Mouse (Mus musculus): ENCODE data around the gene Cep131. TPM values are rescaled to one million over a fixed set of nuclear protein-coding genes. Genes with fewer than 3 reads are reported as not detected.

Gene Cep131
- total and polyA plus RNA-seq, 3 experiments: 7.9 to 26.2 (median 10.4) TPM

DNA sequence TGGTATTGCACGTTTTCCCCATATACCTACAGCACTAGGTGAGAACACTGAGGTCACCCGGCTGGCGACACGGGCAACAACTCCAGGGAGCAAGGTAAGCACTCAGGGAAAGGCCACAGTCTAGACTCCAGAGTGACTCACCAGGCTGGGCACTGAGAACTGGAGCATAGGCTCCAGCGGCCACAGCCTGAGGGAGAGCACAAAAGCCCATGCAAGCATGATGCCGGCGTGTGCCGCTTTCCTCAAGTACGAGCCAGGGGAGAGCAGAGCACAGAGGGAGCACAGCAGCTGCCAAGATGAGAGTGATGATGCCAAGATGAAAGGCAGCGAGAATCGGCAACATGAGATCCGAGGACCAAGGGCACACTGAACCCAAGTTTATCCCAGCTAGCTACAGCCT lies 35.5 kb upstream of the Cep131 start:
- Histone ChIP-seq H3K36me3 (replicated peaks) (peaks cover 98% of the 10 kb centered on the region), H3K4me1 (ENCODE audit: insufficient read depth, low read depth, low read length) (peaks cover 12% of the 10 kb centered on the region), H3K9me3 (replicated peaks) (no peaks in the 10 kb centered on the region), H3K4me3 (ENCODE audit: low read depth, low read length) (no peak overlapping the region), H3K27me3 (ENCODE audit: insufficient read depth, low read length) (no peaks in the 10 kb centered on the region)
- ATAC-seq (ENCODE audit: extremely low read depth, insufficient number of reproducible peaks, low FRiP score, poor library complexity, severe bottlenecking) (no peak), DNase-seq (ENCODE audit: low spot score) (no peak)
- TF ChIP-seq GATA1 (IDR thresholded peaks at IDR 0.05; ENCODE audit: borderline replicate concordance, low read length): no peak
- TF ChIP-seq TAL1 (conservative IDR thresholded peaks at IDR 0.05; ENCODE audit: low read depth, low read length): no peak
- no peak for TF ChIP-seq GATA2 (IDR thresholded peaks at IDR 0.05; ENCODE audit: borderline replicate concordance, low read depth, low read length)
- TF ChIP-seq POLR2AphosphoS5 (IDR thresholded peaks at IDR 0.05; ENCODE audit: insufficient replicate concordance, low read depth, low read length): no peak

- no peak for TF ChIP-seq TAL1 (conservative IDR thresholded peaks at IDR 0.05; ENCODE audit: low read depth, low read length)
- peak; percentile 31; the same call in 1 of the 2 replicates for TF ChIP-seq CTCF (IDR thresholded peaks at IDR 0.05; ENCODE audit: low read depth, low read length)
- no peak for TF ChIP-seq GATA2 (IDR thresholded peaks at IDR 0.05; ENCODE audit: borderline replicate concordance, low read depth, low read length)
- no peak for TF ChIP-seq GATA1 (IDR thresholded peaks at IDR 0.05; ENCODE audit: borderline replicate concordance, low read length)
- peaks cover 99% of the 10 kb centered on the region for H3K36me3 ChIP-seq (replicated peaks)
- H3K4me3 ChIP-seq (ENCODE audit: low read depth, low read length): no peak overlapping the region
- no peak for ATAC-seq (ENCODE audit: extremely low read depth, insufficient number of reproducible peaks, low FRiP score, poor library complexity, severe bottlenecking)
- DNase-seq (ENCODE audit: low spot score): no peak
- H3K27me3 ChIP-seq (ENCODE audit: insufficient read depth, low read length): no peaks in the 10 kb centered on the region
- H3K9me3 ChIP-seq (replicated peaks): no peaks in the 10 kb centered on the region
- H3K4me1 ChIP-seq (ENCODE audit: insufficient read depth, low read depth, low read length): peaks cover 9% of the 10 kb centered on the region
Observed at GRCm38 (mm10) chr11:120120642-120121420, 34.2 kb upstream of the Cep131 start.

DNA sequence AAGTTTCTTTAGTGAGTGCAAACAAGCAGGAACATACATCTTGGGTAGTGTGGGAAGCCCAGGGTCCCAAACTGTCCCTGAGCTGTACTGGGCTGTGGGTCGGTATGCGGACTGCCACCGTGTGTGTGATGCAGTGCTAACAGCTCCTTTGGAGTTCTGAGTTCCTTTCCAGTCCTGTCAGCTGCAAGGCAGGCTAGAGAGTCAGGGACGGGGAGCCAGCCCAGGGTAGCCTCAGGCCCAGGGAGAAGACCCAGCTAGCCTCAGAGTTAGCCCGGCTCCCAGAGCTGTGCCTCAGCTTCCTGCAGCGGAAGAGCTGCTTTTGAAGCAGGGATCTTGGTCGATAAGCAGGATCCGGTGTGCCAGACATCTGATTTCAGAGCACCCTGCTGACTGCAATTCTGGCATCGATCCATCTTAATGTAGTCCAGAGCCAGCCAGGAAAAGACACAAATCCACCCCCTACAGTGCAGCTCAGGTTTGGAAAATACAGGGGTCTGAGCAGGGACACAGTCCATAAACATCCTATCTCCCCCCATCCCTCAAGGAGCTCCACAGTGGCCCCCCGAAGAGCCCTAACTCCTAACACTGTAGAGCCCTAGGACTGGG lies 33.4 kb upstream of the Cep131 start:
- no peaks in the 10 kb centered on the region for H3K27me3 ChIP-seq (ENCODE audit: insufficient read depth, low read length)
- H3K4me1 ChIP-seq (ENCODE audit: insufficient read depth, low read depth, low read length): peaks cover 9% of the 10 kb centered on the region
- no peak for DNase-seq (ENCODE audit: low spot score)
- H3K4me3 ChIP-seq (ENCODE audit: low read depth, low read length): no peak overlapping the region
- peaks cover 100% of the 10 kb centered on the region for H3K36me3 ChIP-seq (replicated peaks)
- ATAC-seq (ENCODE audit: extremely low read depth, insufficient number of reproducible peaks, low FRiP score, poor library complexity, severe bottlenecking): no peak
- TF ChIP-seq GATA1 (IDR thresholded peaks at IDR 0.05; ENCODE audit: borderline replicate concordance, low read length): no peak
- TF ChIP-seq GATA2 (IDR thresholded peaks at IDR 0.05; ENCODE audit: borderline replicate concordance, low read depth, low read length): no peak
- TF ChIP-seq CTCF (IDR thresholded peaks at IDR 0.05; ENCODE audit: low read depth, low read length): no peak
- TF ChIP-seq TAL1 (conservative IDR thresholded peaks at IDR 0.05; ENCODE audit: low read depth, low read length): no peak
- no peak for TF ChIP-seq POLR2AphosphoS5 (IDR thresholded peaks at IDR 0.05; ENCODE audit: insufficient replicate concordance, low read depth, low read length)
- no peaks in the 10 kb centered on the region for H3K9me3 ChIP-seq (replicated peaks)

GRCm38 (mm10) chr11:120119108-120119507 lies 32.5 kb upstream of the Cep131 start:
- Histone ChIP-seq H3K9me3 (replicated peaks) (no peaks in the 10 kb centered on the region), H3K27me3 (ENCODE audit: insufficient read depth, low read length) (no peaks in the 10 kb centered on the region), H3K4me3 (ENCODE audit: low read depth, low read length) (no peak overlapping the region), H3K36me3 (replicated peaks) (peaks cover 100% of the 10 kb centered on the region), H3K4me1 (ENCODE audit: insufficient read depth, low read depth, low read length) (peaks cover 14% of the 10 kb centered on the region)
- ATAC-seq (ENCODE audit: extremely low read depth, insufficient number of reproducible peaks, low FRiP score, poor library complexity, severe bottlenecking) (no peak), DNase-seq (ENCODE audit: low spot score) (no peak)
- TF ChIP-seq TAL1 (conservative IDR thresholded peaks at IDR 0.05; ENCODE audit: low read depth, low read length) (no peak), POLR2AphosphoS5 (IDR thresholded peaks at IDR 0.05; ENCODE audit: insufficient replicate concordance, low read depth, low read length) (no peak), GATA2 (IDR thresholded peaks at IDR 0.05; ENCODE audit: borderline replicate concordance, low read depth, low read length) (no peak), GATA1 (IDR thresholded peaks at IDR 0.05; ENCODE audit: borderline replicate concordance, low read length) (no peak), CTCF (IDR thresholded peaks at IDR 0.05; ENCODE audit: low read depth, low read length) (no peak)

DNA sequence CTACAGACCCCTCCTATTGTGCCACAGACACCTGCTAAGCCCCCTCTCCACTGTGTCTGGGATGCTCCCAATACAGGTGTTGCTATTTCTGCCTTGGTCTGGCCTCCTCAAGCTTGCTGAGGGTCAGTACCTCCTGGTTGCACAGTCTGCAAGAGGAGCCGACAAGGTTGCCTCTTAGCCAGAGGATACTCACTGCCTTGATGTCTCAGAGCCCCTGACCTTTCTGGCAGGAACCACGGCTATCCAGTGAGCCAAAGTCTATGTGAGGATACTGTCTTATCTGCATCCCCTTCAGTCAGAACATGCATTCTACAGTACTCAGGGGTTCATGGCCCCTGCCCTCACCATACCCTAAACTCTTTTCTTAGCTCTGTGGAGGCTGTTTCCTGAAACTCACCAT lies 31.0 kb upstream of the Cep131 start:
- peaks cover 14% of the 10 kb centered on the region for H3K4me1 ChIP-seq (ENCODE audit: insufficient read depth, low read depth, low read length)
- ATAC-seq (ENCODE audit: extremely low read depth, insufficient number of reproducible peaks, low FRiP score, poor library complexity, severe bottlenecking) (no peak), DNase-seq (ENCODE audit: low spot score) (no peak)
- no peak for TF ChIP-seq GATA2 (IDR thresholded peaks at IDR 0.05; ENCODE audit: borderline replicate concordance, low read depth, low read length)
- TF ChIP-seq GATA1 (IDR thresholded peaks at IDR 0.05; ENCODE audit: borderline replicate concordance, low read length): no peak
- TF ChIP-seq CTCF (IDR thresholded peaks at IDR 0.05; ENCODE audit: low read depth, low read length): no peak
- TF ChIP-seq TAL1 (conservative IDR thresholded peaks at IDR 0.05; ENCODE audit: low read depth, low read length): no peak
- TF ChIP-seq POLR2AphosphoS5 (IDR thresholded peaks at IDR 0.05; ENCODE audit: insufficient replicate concordance, low read depth, low read length): no peak
- H3K9me3 ChIP-seq (replicated peaks): no peaks in the 10 kb centered on the region
- H3K4me3 ChIP-seq (ENCODE audit: low read depth, low read length): no peak overlapping the region
- H3K27me3 ChIP-seq (ENCODE audit: insufficient read depth, low read length): no peaks in the 10 kb centered on the region
- H3K36me3 ChIP-seq (replicated peaks): peaks cover 100% of the 10 kb centered on the region

GRCm38 (mm10) chr11:120114488-120115215 lies 28.0 kb upstream of the Cep131 start:
- TF ChIP-seq GATA2 (IDR thresholded peaks at IDR 0.05; ENCODE audit: borderline replicate concordance, low read depth, low read length) (no peak), GATA1 (IDR thresholded peaks at IDR 0.05; ENCODE audit: borderline replicate concordance, low read length) (no peak), CTCF (IDR thresholded peaks at IDR 0.05; ENCODE audit: low read depth, low read length) (no peak), POLR2AphosphoS5 (IDR thresholded peaks at IDR 0.05; ENCODE audit: insufficient replicate concordance, low read depth, low read length) (no peak; the same call in 1 of the 2 replicates), TAL1 (conservative IDR thresholded peaks at IDR 0.05; ENCODE audit: low read depth, low read length) (no peak)
- peaks cover 100% of the 10 kb centered on the region for H3K36me3 ChIP-seq (replicated peaks)

More at GRCm38 (mm10) chr11:120114488-120115215, 28.0 kb upstream of the Cep131 start:
- Histone ChIP-seq H3K4me3 (ENCODE audit: low read depth, low read length) (peak overlapping the region; percentile 39; the same call in 1 of the 2 replicates), H3K27me3 (ENCODE audit: insufficient read depth, low read length) (no peaks in the 10 kb centered on the region), H3K4me1 (ENCODE audit: insufficient read depth, low read depth, low read length) (peaks cover 8% of the 10 kb centered on the region), H3K9me3 (replicated peaks) (no peaks in the 10 kb centered on the region)
- ATAC-seq (ENCODE audit: extremely low read depth, insufficient number of reproducible peaks, low FRiP score, poor library complexity, severe bottlenecking) (no peak), DNase-seq (ENCODE audit: low spot score) (no peak)
